Mouse (Mus musculus) MN1 (cell line): ENCODE results near the gene Zfp418.

Source experiments
- DNase-seq: peaks from one replicate; pipeline ENCODE4 v3.0.0-alpha.2; 2016; ENCODE audit warnings: low spot score

The Zfp418 gene

DNA sequence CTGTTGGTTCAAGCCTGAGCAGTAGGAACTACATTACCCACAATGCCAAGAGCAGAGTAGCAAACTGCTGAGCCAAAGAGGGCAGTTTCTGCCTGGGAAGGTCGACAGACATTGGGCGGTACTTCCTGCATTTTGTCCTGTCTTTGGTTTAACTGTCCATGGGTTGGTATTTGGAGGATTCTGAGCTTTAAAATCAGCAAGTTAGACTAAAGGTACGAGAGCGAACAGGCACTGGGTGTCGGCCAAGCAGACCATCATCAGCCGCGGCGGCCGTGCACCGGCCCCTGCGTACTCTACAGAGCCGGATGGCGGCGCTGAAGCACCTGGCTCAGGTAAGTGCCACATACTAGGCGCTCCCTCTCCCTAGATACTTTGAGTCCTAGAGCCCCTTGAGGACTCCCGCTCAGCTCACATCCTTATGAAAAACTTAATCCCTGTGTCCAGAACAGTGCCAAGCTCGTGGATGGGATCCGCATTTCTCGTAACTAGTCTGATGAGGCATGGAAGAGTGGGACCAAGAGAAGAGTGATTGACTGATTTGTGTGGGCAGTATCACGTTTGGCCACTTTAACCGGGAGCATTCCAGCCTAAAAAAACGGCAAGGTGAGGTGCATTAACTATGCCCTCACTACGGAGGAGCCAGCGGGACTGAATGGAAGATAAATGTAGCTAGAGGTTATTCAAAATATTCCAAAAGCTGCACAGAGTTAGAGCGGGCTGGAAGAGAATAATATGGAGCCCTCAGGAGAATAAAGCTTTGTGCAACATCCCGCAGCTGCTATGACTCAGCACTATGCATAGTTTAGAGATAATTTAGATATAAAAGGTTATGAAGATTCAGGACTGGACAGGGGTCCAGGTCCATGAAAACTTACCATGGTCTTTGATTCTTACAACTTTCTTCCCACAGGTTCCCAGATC, at the start of gene Zfp418:
Gene Zfp418 (plus strand): TSS at position 104 of the 921 bp plus-strand sequence.
- peak; percentile 22 for DNase-seq

- DNase-seq, result no peak
Measured at GRCm38 (mm10) chr7:7121602-7121980, 49.5 kb upstream of the Zfp418 start.

- DNase-seq, result peak; percentile 25
Measured at GRCm38 (mm10) chr7:7130491-7131124, 40.5 kb upstream of the Zfp418 start.

DNA sequence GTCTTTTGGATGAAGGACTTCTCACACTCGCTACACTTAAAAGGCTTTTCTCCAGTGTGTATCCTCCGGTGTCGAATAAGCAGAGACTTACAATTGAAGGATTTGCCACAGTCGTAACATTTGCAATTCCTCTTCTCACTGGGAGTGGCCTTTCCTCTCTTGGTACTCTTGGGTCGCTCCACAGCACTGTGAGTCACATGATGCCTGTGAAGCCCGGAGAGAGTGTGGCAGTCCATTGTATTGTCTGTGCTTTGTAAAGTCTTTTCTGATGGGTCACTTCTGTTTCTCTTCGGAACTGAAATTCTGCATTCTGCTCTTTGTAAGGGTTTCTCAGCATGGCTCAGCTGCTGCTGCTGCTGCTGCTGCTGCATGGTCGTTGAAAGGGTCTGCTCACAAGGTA, 38.4 kb upstream of the Zfp418 start:
- DNase-seq, result peak; percentile 2

DNA sequence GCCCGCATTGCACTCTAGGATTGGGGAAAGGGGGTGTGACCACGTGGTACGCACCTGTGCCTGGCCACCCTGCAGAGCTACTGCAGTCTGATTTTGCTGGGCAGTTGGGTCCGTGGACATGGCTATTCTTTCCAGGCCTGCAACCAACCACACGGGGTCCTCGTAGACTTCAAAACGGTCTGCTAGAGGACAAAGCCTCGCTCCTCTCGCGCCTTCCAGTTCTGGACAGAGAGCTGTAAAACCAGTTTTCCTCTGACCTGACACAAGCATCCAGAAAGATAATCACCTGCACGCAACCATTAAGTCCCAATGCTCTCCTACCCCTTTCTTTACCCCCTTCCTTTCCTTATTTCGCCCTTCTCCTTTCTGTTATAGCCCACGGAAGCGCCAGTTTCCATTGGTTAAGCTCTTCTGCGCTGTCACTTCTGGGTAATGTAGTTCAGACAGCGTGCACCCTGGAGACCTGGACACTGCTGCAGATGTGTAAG, 34.7 kb upstream of the Zfp418 start, which contains the start of gene Zfp773:
Gene Zfp773 (minus strand): TSS at position 377 of the 488 bp plus-strand sequence.
- DNase-seq, result peak; percentile 69

- DNase-seq, result no peak
Measured at GRCm38 (mm10) chr7:7144215-7144614, 26.9 kb upstream of the Zfp418 start.

- peak; percentile 1 for DNase-seq
Measured at GRCm38 (mm10) chr7:7145991-7146608, 25.0 kb upstream of the Zfp418 start.

DNA sequence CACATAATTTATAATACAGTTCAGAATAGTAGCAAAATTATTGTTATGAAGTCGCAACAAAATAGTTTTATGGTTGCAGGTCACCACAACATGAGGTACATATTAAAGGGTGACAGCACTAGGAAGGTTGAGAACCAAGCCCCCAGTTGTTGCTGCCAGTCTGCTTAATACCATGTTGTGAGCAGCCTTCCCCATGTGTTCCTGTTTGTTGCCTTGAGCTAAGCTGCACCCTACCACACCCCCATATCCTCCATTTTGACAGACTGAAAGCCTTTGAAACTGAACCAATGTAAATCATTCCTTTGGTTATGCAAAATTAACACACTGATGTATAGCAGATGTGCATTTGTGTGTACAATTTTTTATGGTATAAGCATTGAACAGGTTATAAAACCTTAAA, 14.8 kb downstream of the Zfp418 start:
- no peak for DNase-seq

DNA sequence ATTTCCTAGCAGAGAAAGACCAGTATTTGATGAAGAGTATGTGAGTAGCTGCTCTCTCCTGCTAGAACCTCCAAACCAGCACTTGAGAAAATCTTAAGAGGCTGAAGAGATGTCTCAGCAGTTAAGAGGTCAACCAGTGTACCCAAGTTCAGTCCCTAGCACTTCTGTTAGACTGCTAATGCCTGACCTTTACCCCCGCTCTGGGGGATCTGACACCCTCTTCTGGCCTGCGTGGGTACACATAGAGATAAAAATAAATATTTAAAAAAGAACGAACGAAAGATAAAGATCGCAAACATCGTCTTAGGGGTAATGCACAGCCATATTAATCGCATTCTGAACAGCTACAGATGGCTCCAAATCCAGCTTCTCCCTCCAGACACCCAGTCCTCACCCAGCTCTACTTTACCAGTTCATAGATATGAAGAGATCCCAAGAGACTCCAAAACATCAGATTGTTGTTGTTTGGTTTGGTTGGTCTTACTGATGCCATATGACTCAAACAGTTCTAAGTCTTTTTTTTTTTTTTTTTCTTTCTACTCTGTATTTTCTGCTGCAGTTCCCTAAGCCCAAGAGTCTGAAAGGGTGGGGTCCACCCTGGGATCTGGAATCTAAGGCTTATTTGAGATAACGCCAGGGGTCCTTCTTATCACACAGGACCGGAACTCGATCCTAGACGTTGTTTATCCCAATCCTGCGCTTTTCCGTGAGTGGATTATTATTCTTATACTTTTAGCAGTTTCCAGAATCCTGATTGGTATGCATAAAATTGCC, 16.5 kb downstream of the Zfp418 start:
- no peak for DNase-seq

- DNase-seq, result peak; percentile 57
Measured at GRCm38 (mm10) chr7:7188191-7188942, 17.2 kb downstream of the Zfp418 start.

DNA sequence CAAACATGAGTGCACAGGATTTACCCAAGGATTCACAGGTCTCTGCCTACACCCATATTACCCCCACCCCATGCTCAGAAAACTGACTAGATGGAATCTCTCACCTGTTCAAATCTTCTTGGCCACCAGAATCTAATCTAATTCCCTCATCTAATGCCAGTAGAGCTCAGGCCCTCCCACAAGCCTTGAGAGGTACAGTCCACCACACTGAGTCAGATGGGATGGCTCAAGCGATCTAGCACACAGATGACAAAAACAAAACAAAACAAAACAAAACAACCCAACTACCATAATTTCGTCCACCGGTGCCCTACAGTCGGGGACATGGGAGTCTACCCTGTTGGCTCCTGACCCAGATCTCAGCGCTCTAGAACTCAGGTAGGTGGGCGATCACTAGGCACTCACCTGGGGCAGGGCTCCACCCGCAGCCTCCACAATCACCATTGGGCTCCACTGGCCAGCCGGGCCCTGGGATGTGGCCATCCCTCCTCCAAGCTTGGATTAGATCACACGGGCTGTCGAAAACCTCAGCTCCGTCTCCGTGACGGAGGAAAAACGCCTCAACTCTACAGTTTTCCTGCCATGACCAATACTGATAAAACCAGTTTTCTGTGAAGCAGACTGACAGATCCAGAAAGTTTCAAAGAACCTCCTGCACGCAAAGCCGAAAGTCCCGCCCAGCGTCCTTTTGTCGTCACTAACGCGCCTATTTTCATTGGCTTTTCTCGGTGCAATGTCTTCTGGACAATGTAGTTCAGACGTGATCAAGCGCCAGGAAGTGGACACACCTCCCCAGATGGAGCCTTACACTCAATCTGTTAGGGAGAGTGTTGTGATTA, 38.4 kb downstream of the Zfp418 start, which contains the start of gene Zfp772:
Gene Zfp772 (minus strand): TSS at position 686 of the 839 bp plus-strand sequence.
- DNase-seq, result peak; percentile 31
